Mouse (Mus musculus): ENCODE measurements around the gene Cpeb4.

The Cpeb4 gene

GRCm38 (mm10) chr11:31846771-31847468, 25.1 kb upstream of the Cpeb4 start:
- no peak for DNase-seq (ENCODE audit: low read depth, low spot score)

- no peak for DNase-seq (ENCODE audit: low read depth, low spot score)
Observed at GRCm38 (mm10) chr11:31847469-31847805, 24.6 kb upstream of the Cpeb4 start.

DNA sequence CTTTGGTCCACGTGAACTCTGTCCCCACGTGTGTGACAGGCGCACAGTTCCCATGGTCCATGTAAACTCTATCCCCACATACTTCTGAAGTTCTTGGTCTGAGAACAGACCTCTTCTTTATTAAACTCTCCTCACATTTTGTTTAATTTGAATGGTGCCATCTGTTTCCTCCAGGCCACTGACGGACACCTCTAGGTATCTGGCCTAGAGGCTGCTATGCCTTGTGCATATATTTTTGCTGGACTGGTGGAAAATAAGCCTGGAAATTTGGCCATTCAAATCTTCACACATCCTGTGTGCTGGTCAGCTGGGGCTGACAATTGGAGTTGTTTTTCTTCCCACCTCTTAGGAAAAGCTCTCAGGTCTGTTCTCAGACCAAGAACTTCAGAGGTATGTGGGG, 23.3 kb upstream of the Cpeb4 start:
- no peak for DNase-seq (ENCODE audit: low read depth, low spot score)

GRCm38 (mm10) chr11:31850156-31850775, 21.7 kb upstream of the Cpeb4 start:
- DNase-seq (ENCODE audit: low read depth, low spot score), result no peak

GRCm38 (mm10) chr11:31850995-31851394, 21.0 kb upstream of the Cpeb4 start:
- no peak for DNase-seq (ENCODE audit: low read depth, low spot score)

DNA sequence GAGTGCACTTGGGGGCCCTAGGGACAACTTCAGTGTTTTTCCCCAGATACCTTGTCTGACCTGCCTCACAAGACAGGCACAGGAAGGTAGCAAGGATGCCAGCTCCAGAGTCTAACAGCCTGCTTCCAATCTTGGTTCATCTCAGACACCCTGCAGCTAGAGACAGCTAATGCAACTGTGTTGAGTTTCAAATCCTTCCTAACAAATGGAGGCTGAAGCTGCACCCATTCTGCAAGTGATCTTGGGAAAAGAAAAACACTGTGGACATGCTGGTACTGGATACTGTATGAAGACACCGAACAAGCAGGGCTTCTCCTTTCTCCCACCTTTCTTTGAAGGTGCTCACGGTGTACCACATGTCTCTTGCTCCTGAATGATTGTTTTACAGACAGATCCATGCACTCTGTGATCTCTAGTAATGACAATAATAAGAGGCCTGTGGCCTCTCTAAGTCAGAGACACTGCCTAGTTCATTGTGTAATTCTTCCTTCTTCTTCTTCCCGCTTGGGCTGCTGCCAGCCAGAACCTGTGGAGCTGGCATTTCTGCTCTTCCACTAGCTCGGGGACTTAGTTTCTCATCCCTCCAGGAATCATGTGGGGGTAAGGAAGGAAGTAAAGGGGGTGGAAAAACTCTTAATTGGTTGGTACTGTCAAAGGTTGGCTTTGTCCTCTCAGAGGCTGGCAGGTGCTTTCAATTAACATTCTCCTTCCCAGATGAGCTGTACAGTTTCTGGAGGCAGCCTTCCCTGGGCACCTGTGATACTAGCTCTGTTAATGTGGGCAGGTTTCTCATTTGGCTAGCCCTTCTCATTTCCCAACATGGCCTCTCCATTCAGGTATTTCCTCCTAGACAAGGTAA, 20.1 kb upstream of the Cpeb4 start:
- no peak for DNase-seq (ENCODE audit: low read depth, low spot score)

GRCm38 (mm10) chr11:31854955-31855354, 17.1 kb upstream of the Cpeb4 start:
- DNase-seq (ENCODE audit: low read depth, low spot score), result no peak

DNA sequence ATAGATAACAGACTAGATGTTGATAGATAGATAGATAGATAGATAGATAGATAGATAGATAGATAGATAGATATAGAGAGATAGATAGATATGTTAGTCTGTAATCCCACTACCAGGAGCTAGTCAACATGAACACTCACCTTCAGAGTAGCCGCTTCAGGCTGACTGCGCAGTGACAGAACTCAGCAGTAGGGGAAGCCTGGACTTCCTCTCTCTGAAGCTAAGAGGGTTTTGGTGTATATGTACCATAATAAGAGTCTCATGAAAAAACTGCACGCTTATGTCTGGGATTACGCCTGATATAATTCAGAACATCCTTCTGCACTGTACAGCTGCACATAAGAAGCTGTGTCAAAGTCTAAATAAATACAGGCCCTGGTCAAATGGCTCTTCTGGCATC, 14.5 kb upstream of the Cpeb4 start:
- no peak for DNase-seq (ENCODE audit: low read depth, low spot score)

DNA sequence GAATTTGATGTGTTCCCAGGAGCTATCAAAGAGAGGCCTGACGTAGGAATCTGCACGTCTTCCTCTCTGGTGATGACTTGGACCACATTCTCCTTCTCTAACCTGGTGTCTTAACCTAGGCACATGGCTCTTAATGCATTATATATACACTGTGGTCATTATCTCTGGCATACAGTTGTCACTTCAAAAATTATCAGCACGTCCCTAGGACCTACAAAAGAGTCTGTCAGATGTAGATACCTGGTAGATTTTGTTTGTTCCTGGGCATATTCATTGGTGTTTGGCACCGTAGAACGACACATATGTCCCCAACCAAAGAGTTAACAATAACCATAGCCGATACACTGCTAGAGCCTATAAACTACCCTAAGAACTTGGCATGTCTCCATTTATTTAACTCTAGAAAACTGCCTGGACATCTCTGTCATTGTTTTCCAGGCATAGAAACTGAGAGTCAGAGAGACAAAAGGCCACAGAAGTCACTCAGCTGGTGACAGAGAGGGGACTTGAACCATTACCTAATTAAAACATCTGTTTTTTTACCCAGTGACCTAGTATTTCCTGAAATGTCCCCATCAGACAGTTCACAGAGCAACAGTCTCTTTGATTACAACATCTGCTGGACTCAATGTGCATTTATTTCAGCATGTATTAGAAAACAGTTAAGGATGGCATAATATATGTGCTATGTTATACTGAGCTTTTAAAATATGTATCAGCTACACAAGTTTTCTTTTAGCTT, 10.7 kb upstream of the Cpeb4 start:
- DNase-seq (ENCODE audit: low read depth, low spot score), result no peak

GRCm38 (mm10) chr11:31867976-31868375, 4.0 kb upstream of the Cpeb4 start:
- no peak for DNase-seq (ENCODE audit: low read depth, low spot score)

DNA sequence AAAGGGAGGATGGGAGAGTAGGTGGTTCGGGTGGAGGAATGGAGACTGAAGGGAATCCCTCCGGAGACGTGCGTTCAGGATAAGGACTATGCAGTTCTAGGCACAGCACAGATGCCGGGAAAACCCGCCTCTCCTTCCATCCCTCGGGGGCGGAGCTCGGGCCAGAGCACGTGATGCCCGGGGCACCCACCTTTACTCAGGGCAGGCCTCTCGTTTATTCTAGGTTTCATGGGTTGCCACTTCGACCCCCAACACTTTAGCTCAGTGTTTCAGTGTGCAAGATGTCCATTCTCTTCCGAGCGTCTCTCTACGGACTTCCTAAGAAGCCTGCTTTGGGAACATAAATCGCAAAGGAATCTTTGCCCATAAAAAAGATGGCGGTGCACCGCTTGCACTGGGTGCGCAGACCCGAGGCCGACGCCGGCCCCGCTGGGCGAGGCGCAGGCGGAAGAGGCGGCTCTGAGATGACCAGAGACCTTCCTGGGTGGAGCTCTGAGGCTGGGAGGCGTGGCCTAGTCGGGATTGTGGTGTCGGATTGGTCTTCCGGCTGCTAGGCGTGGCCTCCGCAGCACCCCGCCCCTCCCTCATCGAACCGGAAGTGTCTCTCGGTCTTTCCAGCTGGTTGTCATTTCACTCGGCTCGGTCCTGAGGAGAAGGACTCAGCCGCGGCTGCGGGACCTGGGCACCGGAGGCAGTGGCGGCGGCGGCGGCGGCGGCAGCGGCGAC, 1.6 kb upstream of the Cpeb4 start:
- DNase-seq (ENCODE audit: low read depth, low spot score), result peak; percentile 99

DNA sequence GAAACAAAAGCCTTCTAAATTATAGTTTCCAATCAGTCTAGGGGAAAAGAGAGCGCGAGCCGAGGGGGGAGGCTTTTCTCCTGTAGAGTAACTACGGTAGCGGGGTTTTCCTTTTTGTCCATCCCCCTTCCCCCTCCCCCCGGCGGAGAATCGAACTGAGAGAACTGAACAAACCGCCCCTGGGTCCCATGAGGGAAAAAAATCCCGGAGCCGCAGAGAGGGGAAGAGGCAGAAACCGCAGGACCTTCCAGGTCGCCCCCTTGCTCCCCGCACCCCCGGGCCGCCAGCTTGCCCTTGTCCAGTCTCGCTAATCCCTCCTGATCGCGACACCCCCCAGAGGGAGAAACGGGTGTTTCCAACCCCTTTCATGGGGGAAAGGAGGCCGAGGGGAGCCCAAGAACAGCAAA, 873 bp upstream of the Cpeb4 start:
- DNase-seq (ENCODE audit: low read depth, low spot score), result peak; percentile 12

GRCm38 (mm10) chr11:31872546-31873261, 693 bp downstream of the Cpeb4 start:
- DNase-seq (ENCODE audit: low read depth, low spot score), result no peak

DNA sequence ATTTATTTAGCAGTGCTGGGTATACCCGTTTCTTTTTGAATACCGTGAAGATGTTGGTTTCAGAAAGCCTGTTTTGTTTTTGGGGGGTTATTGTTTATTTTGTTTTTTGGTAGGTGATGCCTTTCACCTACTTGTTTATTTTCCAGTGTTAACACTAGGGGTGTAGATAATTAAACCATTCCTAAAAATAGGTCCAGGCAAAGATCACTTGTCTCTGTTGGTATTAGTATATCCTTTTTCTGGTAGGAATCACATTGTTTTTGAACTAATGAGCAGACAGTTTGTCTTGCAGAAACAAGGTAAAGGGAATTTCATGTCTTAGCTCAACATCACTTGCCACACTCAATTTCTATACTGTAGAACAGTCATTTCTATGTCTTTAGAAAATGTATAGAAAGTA, 2.1 kb downstream of the Cpeb4 start:
- DNase-seq (ENCODE audit: low read depth, low spot score), result no peak

DNA sequence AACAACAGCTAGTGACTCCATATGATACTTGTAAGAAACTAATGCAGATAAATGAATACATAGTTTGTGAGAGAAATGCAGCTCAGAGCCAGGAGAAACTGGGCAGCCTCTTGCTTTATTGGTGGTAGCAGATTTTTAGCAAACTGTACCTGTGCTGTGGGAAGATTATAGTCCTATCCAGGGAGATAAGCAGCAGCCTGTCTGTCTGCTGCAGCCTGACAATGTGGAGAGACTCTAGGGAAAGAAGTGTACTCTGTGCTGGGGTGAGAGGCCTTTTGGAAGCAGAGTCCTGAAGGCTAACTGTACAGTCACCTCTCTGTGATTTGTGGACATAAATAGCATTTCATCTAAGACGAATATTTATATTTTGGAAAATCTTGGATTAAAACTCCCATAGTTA, 11.7 kb downstream of the Cpeb4 start:
- no peak for DNase-seq (ENCODE audit: low read depth, low spot score)

- no peak for DNase-seq (ENCODE audit: low read depth, low spot score)
Observed at GRCm38 (mm10) chr11:31885765-31886164, 13.8 kb downstream of the Cpeb4 start.

GRCm38 (mm10) chr11:31888229-31888628, 16.2 kb downstream of the Cpeb4 start:
- no peak for DNase-seq (ENCODE audit: low read depth, low spot score)

DNA sequence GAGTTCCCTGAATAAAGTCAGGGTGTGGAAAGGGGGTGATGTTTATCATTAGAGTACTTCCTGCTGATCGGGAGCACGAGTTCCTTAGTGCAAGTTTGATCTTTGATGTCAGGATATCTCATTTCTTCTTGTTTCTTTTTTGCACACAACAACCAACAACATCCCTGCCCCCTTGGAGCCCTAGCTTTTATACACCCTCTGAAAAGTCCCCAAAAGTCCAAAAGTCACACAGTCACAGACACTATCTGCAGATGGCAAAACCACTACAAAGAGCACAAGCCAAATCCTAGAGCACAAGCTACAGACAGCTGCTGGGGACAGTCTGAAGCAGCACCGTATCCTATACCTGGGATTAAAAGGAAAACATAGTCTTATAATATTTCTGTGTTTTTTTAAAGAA, 20.1 kb downstream of the Cpeb4 start:
- DNase-seq (ENCODE audit: low read depth, low spot score), result no peak

GRCm38 (mm10) chr11:31893639-31894038, 21.6 kb downstream of the Cpeb4 start:
- DNase-seq (ENCODE audit: low read depth, low spot score), result no peak

DNA sequence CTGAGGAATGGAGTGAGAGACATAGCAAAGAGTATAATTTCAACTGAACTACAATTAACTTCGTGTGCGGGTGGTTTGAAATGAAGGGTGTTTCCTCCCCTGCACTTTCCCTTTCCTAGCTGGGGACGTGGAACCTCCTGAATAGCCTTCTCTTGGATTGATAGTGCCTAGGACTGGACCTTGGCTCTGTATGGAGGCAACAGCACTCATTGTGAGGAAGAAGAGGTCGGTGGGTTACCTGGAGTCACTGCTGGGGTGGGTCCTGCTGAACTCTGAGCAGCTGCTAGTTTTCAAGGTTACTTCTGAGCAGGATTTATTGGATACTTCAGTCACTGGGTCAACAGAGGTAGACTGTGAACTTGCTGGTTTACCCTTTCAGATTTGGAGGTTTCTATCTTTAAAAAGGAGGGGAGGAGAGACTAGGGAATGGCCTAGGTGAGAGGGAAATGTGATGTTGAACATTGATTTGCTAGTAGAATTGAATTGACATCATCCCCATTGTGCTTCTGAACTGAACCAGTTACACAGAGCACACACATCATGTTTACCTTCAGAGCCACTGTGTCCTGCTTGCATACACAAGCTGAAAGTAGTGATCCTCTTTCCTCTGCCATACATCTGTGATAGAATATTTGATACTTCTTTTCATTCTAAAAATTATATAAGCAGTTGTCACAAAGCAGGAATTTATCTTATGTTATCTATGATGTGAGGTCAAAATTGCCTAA, 24.2 kb downstream of the Cpeb4 start:
- no peak for DNase-seq (ENCODE audit: low read depth, low spot score)

Measured in brain, embryonic 18.5 days (tissue).